Mouse (Mus musculus) adrenal gland (tissue): ENCODE results near the gene Lgi4.

Source experiments
- intact Hi-C: fragments of 180-260 bp; cut with DNase I; formaldehyde crosslinking; loops from one replicate; pipeline ENCODE4 v1.15.1; 2025
- long read RNA-seq, 2 experiments: library from polyadenylated mRNA; unstranded; transcript quantifications; one replicate each; pipeline ENCODE4 v2.0.0; 2020; ENCODE audit warnings: borderline replicate concordance in 1 of 2; ENCODE audit not compliant: insufficient replicate concordance in 1 of 2

Gene Lgi4
- long read RNA-seq, experiment 1, partial matches to known transcripts: 0 of 1 reads
- long read RNA-seq, experiment 1, other reads (novel, unspliced or antisense): 1 of 1 reads
- long read RNA-seq, experiment 2, full-length matches to known transcripts: 1 of 2 reads
- long read RNA-seq, experiment 2, partial matches to known transcripts: 1 of 2 reads
- long read RNA-seq, experiment 2, other reads (novel, unspliced or antisense): 0 of 2 reads

DNA sequence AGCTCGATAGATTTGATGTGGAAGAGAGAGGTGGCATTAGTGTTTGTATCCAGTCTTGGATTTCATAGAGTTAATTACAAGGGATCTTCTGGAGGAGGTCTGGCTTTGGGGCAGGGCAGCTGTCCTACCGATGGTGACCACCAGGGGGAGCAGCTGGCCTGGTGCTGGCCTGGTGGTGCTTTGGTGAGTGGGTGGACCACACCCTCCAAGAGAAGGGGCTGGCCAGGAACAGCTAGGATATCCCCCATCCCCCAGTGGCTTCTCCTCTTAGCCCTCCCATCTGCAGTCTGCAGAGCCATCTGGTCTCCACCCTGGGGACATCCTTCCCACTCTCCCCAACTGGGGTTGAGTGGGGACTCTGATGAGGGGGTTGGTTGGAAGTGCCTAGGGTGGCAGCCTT is at the start of gene Lgi4:
TSS of gene Lgi4 (plus strand) at position 235 of the 400 bp plus-strand sequence.
- intact Hi-C loops: loop anchor here (5.0 kb wide), 1 partner anchor 38 kb away; no protein-coding TSS in a partner anchor

DNA sequence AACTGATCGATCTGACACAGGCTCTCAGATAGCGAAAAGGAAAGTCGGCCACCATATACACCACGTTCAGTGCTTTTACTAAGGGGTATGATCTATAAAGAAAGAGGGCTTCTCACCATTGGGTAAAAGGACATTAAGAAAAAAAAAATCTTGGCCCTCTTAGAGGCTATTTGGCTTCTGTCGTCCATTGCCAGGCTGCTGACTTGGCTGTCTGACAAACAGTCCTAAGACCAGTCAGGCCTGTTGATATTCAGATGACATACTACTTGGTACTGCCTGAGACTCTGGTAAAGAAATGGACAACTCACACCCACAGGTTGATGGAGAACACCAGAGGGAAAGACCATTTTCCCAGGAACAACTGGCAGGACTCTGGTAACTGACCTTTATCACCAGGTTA is 46.2 kb upstream of the Lgi4 start:
- intact Hi-C loops: no loop called here

DNA sequence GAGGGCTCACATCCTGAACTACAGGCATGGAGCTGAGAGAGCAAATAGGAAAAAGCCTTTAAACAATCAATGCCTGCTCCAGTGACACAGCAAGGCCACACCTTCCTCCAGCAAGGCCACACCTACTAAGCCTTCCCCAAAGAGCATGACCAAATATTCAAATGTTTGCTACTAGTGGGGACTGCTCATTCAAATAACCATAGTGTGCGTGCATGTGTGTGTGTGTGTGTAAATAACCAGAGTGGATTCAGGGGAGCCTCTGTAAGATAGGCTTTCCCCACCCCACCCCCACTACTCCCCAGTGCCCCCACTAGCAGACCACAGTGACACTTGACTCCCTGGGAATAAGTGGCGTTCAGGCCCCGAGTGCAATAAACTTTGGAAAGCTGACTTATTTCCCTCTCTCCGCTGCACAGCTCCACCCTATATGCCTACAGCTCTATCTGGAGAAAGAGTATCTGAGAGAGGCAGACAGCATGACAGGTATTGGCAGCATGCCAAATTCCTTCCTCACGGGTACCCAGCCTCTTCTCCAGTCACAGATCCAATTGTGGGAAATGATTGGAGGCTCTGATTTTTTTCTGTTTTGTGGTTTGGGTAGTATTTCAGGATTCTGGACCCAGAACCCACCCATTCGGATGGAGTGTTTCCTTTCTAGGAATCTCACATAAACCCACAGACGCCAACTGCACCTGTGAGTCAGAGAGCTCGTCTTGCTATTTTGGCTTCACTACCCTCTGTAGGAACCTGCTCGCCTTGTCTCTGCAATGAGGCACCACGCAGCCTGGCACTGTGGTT is 41.8 kb upstream of the Lgi4 start:
- intact Hi-C loops: no loop called here

DNA sequence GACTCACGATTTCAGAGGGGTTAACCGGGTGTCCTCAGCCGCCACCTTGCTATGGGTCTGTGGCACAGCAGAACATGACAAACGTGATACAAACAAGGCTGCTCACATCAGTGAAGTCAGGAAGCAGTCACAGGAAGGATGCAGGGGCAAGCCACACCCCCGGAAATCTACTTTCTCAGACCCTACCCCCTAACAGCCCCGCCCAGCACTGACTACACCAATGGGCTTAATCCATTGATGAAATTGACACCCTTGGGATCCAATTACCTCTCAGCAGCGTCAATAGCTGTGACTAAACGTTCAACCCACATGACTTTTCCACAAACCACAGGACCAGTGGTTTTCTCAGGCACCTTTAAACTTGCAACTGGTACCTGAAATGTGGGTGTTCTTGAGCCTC is 30.5 kb upstream of the Lgi4 start:
- intact Hi-C loops: no loop called here

DNA sequence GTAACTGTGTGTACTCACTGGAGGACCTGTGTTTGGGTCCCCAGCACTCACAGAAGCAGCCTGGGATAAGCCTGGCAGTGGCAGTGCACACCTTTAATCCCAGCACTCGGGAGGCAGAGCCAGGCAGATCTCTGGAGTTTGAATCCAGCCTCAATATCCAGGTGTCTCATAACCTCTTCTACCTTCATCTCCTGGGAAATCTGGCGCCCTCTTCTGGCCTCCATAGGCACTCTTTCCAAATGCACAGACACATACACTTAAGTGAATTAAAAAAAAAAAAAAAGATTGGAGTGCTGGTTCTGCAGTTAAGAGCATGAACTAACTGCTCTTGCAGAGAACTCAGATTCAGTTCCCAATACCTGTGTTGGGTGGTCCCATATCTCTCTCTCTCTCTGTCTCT is 28.4 kb upstream of the Lgi4 start:
- intact Hi-C loops: no loop called here

DNA sequence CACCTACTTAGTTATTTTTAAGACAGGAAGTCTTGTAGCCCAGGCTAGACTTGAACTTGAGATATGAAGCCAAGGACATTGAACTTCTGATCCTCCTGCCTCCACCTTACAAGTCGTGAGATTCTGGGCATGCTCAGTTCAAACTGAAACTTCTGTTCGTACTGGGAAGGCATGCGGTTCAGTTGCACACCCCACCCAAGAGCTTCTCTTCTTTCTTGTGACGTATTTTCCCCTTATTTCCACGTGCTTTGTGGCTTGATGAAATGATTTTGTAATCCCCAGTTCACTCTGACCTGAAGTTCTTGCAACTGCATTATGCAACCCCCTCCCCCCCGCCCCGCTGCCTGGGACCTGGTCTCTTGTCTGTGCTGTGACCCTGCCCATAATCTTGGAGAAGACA is 27.4 kb upstream of the Lgi4 start:
- intact Hi-C loops: no loop called here

DNA sequence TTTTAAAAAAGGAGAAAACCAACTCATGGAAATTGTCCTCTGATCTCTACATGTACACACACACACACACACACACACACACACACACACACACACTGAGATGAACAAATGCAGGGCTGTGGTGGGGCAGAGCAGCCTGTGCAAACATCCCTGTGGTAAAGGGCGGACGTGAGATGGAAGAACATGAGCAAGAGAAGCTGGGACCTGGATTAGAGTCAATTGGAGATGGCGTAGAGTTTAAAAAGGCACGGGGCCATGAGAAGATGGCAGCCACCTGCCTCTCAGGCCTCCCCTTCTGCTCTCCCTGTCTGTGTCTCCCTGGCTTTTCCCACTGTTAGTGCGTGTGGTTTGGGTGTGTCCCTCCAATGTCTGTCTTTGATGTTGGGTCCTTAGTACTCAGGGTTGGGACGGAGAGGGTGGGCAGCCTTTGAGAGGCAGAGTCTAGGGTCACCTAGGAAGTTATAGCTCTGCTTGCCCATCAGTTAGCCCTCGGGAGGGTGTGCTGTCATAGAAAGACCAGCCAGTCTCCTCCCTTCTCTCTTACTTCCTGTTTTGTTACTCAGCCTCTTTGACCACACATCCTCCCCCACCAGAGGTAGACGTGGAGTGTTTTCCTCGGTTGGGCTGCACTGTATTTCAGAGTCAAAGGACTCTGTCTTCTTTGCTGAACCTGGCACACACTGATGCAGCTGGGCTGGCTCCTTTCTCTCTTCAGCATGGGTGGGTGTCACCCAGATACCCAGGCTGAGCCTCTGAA is 25.6 kb upstream of the Lgi4 start:
- intact Hi-C loops: no loop called here

DNA sequence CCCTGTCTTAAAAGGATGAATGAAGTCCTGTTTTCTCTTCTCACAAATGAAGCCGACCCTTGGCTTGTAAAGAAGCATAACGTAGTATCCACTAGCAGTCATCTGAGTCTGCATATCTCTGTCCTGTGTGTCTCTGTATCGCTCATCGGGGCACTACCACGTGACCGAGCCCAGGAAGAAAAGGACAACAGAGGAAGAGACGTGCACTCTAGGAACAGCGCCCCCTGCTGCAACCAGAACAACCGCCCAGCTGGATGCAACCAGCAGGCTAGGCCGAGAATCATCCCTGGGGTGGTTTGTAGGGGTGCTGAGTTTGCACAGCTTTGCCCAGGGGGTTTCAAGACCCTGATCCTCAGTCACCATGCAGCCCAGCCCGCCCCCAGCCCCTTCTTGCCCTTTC is 24.4 kb upstream of the Lgi4 start:
- intact Hi-C loops: no loop called here

DNA sequence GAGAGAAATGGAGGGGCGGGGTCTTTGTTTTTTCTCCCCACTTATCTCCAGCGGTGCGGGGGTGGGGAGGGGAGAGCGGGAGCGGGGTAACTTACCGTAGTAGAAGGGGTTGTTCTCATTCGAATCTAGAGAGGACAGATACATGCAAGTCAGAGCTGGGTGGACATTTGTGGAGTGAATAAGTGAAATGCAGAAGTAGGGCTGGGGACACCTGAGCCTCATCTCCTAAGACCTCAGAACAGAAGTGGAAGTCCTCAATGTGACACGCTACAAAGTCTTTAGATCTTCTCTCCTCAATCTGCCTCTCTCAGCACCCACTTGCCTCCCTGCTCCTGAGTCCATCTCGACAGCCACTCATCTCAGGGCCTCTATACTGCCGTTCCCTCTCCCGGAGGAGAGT is 23.9 kb upstream of the Lgi4 start:
- intact Hi-C loops: no loop called here

DNA sequence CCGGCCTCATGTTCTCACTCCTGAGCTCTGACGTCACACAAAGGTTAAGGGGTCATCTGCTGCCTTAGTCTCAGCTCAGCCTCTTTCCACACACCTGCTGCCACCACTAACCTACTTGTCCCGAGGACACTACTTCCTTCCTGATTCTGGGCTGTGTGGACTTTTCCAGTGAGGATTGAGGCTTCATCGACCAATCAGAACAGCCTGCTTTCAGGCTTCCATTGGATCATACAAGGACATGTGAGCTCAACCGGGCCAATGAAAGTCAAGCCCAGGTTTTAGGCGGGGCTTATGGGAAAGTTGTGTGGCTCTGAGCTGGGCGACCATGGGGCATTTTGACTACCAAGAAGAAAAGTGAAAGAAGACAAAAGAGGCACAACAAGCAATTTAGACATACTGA is 22.2 kb upstream of the Lgi4 start:
- intact Hi-C loops: no loop called here

DNA sequence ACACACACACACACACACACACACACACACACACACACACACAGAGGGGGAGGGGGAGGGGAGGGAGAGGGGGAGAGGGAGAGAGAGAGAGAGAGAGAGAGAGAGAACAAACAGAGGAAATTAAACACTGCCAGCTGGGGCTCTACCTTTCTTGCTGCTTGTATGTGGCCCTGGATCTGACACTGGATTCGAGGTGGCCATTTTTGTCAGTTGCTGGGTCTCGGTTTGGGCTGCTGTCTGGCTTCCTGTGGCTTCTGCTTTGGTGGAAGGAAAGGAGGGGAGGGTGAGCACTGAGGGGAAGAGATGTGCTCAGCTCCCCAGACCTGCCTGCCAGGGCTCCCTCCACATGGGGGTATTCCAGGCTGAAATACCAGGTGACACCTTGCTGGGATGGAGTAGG is 21.5 kb upstream of the Lgi4 start:
- intact Hi-C loops: no loop called here

DNA sequence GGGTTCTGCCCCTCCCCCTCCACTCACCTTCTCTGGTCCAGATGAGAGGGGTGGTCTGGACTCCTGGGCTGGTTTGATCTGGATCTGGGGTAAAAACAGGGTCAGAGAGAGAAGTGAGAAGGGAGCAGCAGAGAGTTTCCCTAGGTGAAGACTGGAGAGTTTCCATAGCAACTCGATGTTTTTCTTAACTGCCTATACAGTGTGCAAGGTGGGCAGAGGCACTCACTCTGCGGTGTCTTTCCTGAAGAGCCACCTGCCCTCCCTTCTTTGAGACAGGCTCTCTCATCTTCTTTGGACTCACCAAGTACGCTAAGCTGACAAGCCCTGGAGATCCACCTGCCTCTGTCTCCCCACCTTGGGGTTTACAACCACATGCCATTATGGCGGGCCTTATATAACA is 20.1 kb upstream of the Lgi4 start:
- intact Hi-C loops: no loop called here

DNA sequence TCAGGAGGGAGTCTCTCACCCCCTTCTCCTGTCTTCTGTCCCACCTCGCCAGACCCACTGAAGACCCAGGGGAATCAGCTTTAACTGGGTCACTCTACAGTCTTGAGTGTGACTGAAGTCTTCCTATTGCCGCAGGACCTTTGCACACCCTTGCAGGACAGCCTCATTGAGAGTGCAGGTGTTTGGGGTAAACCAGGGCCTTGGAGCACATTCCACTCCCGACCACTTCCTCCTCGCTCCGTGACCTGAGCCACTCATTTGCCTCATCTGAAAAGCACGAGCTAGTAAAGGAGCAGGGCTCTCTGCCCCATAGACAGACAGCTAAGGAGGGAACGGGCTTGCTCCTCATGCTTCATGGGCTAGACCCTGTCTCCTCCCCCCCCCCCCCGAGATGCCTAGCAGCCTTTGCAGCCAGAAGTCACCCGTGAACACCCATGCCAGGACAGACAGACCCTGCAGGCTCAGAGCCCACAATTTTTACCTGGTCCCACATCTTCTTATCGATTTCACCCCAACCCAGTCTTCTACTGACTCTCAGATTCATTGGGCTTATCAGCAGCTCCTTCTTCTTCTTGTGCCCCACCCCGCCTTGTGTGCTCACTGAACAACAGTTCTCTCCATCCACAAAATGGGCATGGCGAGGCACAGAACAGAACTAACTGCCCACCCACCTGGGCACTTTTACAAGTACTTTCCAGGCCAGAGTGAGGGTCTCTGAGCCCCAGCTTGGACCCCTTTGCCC is 18.7 kb upstream of the Lgi4 start:
- intact Hi-C loops: loop anchor here (5.0 kb wide), 1 partner anchor 33 kb away; no protein-coding TSS in a partner anchor

DNA sequence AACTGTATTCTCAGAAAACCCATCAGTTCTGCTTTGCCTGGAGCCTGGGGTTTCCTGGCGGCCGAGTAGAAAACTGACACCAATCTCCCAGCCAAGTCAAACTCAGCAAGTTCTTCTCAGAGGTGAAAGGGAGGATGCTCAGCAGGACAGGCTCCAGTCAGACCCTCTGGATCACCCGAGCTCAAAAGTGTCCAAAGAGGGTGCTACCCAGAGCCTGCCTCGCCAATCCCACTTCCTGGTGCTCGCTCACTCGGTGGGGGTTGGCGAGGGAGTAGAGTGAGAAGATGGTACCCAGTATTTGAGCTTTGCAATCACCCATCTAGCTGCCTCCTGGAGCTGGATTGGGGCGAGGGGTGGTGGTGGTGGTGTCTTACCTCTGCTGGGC is 18.1 kb upstream of the Lgi4 start:
- intact Hi-C loops: loop anchor here (5.0 kb wide), 1 partner anchor 34 kb away; no protein-coding TSS in a partner anchor

DNA sequence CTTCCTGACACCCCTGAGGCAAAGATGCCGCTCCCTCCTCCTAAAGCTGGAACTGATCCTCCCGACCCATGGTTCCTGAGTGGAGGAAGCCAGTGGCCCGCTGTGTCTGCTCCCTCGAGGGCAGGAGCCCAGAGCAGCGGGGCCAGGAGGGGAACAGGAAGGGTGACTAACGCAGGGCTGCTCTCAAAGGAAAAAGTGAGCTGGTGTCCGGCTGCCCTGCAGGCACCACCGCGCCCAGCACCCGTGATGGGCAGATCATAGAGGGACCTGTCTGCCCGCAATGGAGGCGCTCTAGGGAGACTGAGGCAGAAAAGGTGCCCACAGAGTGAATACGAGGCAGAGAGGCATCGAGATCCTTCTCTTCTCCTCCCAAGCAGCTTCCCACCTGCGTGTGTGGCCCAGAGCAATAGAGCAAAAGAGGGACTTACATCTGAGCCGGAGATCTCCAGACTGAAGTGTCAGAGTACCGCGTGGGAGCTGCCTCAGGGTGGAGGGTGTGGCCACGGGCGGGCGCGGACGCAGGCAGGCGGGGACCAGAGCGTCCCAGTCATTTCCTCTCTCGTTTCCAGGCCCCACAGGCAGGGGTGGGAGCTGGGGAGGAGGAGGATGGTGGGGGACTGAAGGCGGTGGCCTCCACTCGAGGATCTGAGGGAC is 17.4 kb upstream of the Lgi4 start:
- intact Hi-C loops: loop anchor here (5.0 kb wide), 1 partner anchor 34 kb away; no protein-coding TSS in a partner anchor

DNA sequence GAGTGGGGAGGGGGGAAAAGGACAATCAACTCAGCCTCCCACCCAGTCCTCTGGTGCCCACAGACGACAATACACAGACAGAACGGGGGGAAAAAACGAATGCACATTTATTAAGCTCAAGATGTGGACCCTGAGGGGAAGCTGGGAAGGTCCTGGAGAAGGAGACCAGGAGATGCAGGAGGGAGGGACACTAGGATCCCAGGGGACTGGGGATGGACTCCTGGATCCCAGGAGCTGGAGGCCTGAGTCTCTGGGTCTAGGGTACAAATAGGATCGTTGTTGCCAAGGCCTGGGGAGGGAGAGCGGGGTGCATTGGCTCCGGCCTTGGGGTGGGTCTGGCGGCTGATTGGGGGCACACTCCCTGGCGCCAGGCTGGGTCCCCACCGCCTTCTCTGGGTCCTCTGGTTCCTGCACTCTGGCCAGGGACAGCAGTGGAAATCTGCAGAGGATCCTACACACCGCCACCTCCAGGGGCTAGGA is 16.7 kb upstream of the Lgi4 start, which contains the start of gene Fxyd5:
TSS of gene Fxyd5 (minus strand) at position 51 of the 480 bp plus-strand sequence.
- intact Hi-C loops: loop anchor here (5.0 kb wide), 1 partner anchor 35 kb away; no protein-coding TSS in a partner anchor

DNA sequence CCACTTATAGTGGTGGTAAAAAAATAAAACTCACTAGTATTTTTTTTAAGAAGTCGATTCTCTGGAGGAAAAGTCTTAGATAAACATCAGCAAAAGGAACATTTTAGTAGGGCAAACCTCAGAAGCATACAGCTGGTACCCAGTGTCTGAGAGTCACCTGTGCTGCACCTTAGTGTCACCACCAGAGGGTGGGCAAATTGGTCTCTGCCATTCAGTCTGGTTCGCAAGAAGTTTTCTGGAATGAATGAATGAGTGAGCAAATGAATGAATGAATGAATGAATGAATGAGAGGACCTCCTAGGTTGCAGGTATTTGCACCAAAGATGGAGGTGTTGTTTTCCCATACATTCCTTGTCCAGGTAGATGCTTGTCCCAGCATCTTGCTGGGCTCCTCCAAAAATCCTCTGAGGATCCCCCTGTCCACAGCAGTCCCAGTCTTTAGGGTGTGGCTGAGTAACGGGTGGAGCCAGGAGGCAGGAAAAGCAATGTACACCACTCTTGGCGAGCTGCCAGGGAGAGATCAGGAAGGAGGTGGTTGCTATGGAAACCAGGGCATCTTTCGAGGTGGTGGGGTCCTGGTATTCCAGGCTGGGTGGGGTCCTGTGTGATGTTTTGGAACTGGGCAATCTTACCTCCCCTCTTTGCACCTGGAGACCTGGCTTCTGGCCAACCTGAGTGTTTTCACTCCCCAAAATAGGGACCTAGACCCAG is 9.9 kb upstream of the Lgi4 start:
- intact Hi-C loops: no loop called here

DNA sequence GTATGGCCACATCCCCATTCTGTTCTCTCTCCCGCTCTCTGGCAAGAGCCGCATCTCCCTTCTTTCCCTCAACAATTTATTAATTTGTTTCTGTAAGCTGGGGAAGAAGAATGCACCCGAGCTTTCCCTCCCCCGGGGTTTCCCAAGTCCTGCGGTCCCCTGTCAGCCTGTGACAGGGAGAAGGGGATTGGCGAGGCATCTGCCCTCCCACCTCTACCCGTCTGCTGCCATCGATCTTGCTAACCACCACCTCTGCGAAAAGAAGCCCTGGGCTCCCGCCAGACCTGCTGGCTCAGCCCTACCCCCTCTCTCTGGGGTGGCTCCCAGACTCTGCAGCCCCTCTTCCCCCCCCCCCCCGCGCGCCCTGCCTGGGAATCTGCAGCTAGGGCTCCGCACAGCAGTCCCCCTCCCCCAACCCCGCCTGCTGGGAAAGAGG is 9.3 kb upstream of the Lgi4 start:
- intact Hi-C loops: no loop called here

DNA sequence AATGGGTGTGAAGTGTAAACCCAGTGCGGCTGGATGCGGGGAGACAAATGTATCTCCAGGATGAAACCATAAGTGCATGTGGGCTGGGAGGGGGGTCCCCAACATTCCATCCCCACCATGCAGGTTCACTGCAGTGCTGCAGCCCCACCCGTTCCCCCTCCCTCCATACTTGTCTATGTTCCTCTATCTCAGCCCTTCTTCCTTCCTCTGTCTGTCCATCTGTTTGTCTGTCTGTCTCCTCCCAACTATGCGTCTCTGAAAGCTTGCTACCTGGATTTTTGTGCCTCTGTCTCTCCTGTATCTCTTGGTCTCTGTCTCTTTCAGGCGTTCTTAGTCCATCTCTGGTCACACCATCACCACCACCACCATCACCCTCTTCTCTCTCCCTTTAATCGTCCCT is 8.7 kb upstream of the Lgi4 start:
- intact Hi-C loops: no loop called here

DNA sequence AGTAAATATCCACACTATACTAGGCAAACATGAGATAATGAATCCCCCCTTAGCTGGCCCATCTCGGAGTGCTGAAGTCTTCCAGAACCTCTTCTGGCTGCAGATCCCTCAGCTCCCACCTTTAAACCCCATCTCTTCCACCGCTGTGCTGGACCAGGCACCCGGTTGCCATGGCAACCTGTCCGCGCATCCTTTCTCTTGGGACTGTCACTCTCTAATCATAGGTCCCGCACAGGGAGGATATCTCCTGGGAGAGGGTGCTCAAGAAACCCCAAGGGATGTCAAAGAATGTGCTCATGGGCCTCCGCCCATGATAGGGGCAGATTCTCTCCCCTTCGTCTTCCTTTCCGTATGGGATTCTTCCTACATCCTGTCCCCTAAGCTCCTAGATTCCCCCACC is 8.2 kb upstream of the Lgi4 start:
- intact Hi-C loops: no loop called here
